Mouse (Mus musculus): ENCODE results near the gene Vmn1r69.

GRCm38 (mm10) chr7:10558385-10558784 is 55.1 kb downstream of the Vmn1r69 start, which contains the start of gene Vmn1r68:
- TF ChIP-seq CTCF (IDR thresholded peaks at IDR 0.05; ENCODE audit: control insufficient read depth, insufficient read depth, insufficient replicate concordance, low read depth, low read length) (no peak), POLR2A (IDR thresholded peaks at IDR 0.05; ENCODE audit: control insufficient read depth, low read depth, low read length) (no peak)

Measured in testis, adult 2 months (tissue).